Mouse (Mus musculus) retina, postnatal 7 days (tissue): ENCODE results near the gene AW011738.
A peak's percentile ranks its signal among the peaks of the same experiment; 100 is the strongest.

ENCODE experiments used
- DNase-seq: peaks from one replicate; pipeline ENCODE4 v3.0.0-alpha.2; 2012; ENCODE audit warnings: low read depth, low spot score

The AW011738 gene

DNA sequence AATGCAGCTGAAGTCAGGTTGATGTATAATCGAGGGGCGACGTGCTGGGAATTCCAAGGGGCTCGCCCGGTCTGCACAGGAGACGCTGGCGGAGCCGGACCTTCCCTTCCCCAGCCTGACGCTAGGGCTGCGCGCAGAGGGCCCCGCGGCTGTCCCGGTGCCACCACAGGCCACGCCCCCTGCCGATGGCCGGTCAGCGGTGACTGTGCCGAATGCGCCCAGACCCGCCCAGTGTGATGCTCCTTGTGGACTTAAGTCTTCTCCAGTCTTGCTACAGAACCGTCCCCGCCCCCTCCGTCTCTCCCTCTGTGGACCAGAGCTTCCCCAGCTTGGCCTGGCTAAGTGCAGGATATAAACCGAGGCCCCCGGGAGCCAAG lies 5.3 kb upstream of the AW011738 start:
- DNase-seq, result peak; percentile 76

DNA sequence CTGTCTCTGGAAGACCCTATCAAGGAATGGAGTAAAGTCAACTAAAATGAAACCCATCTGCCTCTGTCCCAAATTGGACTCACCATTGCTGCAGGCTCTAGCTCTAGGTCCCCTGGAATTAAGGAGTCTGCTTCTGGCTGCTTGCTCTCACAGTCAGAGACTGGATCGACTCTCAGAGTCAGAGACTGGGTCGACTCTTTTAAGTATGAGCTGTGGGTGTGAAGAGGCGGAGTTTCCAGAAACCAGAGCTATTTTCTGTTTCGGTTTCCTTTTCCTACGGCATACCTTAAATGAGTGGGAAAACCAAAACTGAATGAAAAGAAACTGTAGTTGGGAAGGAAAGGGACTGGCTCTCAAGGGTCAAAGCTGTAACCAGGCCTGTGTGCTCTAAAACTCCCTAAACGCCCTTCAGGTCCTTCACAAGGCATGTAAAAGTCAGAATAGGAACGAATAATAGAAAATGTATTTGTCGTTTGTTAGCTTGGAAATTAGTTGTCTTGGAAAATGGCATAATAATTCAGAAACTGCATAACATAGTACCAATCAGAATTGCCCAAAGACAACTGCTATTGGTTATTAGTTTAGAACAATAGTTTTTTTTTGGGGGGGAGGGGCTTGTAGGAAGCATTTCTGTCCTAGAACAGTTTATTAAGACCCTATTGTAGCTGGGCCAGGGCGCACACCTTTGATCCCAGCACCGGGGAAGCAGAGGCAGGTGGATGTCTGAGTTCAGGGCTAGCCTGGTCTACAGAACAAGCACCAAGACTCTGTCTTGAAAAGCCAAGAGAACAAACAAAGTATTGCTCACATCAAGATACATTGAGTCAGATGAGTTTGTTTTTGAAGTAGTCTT lies 2.3 kb upstream of the AW011738 start, which contains the start of gene Isg15:
TSS of gene Isg15 (minus strand) at position 196 of the 853 bp plus-strand sequence.
- DNase-seq, result no peak

DNA sequence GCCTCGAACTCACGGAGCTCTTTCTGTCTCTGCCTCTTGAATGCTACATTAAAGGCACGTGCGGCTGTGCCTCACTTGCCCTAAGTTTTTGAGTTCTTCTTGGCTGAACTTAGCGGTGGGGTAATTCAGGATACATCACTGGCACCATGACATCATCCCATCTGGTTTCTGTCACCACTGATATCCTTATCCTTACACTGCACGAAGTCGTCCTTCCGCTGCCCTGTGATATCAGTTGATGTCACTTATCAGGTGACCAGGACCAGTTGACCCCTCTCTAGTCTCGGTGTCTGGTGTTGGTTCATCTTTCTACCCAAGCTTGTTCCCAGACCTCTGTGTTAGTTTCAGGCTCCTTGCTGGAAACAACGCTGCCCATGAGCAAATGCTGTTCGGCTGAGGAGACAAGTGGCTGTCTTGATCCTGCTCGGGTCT lies 626 bp upstream of the AW011738 start:
- no peak for DNase-seq

DNA sequence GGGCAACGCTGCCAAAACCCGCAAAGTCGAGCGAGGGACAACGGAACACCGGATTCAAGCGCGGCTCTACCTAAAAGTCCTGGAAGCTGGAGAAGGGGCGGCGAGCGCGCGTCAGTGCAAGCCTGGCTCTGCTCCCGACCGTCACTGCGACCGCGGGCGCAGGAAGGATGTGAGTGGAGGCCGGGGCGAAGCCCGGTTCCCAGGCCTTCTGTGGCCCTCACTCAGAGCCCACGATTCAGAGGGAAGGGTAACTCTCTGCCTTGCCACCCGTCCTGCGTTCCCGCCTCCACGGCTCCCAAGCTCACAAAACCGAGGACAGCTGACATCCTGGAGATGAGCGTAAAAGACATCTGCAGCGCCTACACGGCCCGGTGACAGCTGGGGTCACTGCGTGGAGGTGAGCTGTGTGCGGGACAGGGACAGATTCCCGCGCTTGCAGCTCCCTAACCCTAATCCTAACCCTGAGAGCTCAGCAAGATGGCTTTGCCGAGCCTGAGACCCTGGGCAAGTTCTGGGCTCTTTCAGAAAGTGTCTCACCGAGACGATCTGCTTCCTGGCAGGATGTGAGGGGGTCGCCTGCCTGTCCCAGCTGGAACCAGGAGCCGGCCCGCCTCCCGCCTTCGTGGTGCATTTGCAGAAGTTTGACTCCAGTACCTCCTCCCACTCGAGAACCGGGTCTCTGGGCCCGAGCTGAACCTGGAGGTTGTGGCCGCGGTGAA lies 468 bp downstream of the AW011738 start:
- DNase-seq, result no peak

DNA sequence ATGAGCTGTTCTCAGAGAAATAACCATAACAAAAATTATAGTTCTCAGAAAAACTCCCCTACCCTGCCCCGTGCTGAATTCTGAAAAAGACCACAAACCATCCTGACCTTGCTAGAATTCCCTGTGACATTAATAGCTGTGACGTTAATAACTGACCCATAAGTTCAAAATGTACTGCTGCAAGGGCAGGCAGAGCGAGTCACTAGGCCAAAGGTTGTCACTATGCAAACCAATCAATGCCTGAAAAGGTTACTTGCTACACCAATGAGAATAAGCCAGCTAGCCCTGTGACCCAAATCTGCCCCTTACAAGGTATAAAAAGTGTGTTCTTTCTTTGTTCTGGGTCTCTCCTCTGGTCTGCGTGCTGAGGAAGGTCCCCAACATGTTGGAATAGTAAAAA lies 5.8 kb downstream of the AW011738 start:
- no peak for DNase-seq

DNA sequence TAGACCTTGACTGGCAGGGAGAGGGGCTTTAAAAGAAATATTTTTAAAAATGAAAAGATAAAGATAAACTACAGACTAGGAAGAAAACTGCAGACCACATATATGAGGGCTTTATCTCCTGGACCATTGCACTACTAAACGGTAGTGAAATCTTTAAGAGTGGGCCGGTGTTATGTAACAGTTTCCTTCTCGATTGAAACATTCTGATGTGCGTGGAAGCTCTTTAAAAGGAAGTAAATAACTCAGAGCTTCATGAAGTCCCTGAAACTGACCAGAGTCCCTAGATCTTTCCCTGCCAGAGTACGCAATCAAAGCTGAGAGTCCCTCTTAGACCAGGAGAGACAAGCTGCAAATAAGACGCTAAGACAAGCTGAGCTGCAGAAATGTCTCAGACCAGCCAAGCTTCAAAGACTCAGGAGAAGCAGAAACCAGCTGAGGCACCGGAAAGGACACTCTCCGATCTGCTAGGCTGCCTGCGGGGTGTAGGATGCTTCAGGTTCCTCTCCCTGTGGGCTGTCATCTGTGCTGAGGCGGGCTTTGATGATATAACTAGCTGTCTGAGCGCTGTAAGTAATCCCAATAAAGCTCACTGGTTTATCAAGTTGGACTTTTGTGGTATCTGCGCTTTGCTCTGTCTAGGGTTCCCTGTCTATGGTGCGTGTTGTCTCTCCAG lies 7.0 kb downstream of the AW011738 start:
- DNase-seq, result no peak

DNA sequence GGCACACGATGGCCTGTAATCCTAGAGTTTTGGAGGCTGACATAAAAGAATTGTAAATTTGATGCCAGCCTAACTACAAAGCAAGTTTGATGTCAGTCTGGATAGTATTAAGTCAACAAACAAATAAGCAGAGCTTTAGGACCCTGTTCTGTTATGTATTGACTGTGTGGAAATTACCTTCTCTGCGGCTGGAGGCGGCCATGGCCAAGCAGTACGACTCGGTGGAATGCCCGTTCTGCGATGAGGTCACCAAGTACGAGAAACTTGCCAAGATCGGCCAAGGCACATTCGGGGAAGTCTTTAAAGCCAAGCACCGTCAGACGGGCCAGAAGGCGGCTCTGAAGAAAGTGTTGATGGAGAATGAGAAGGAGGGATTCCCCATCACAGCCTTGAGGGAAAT lies 10.0 kb downstream of the AW011738 start:
- DNase-seq, result no peak

DNA sequence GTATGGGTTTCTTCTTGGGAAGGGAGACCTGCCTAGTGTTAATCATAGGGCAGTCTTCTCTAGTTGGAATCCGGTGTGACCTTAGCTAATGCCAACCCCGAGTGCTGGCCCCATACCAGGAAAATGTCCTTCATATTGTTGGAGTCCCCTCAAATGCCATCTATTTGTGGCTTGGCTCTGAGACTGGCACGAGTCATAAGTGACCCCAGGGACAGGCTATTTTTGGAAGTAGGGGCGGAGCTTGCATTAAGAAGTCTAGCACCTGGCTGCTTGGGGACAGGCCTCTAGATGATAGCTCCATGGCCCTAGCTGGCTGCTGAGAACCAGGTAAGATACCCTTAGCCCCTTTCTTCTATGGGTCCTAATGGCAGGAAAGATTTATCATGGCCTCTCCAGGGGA lies 12.5 kb downstream of the AW011738 start, which contains the start of gene Perm1:
TSS of gene Perm1 (plus strand) at position 220 of the 400 bp plus-strand sequence.
- no peak for DNase-seq

DNA sequence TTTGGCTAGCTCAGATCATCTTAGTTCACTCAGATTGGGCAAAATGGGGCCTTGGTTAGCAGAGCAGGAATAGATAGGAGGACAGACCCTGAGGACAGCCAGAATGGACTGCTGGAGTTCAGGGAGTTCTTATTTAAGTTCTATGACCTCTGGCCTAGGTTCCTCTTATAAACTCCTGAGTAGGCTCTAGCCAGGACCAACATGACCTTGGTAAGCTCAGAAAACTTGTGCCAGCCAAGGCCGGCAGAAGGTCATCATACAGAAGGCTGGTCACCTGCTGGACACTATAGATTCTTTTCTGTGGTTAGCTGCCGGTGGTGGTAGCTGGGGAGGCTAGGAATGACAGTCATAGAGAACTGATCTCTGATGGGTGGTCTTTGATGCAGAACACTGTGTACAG lies 13.1 kb downstream of the AW011738 start:
- no peak for DNase-seq

DNA sequence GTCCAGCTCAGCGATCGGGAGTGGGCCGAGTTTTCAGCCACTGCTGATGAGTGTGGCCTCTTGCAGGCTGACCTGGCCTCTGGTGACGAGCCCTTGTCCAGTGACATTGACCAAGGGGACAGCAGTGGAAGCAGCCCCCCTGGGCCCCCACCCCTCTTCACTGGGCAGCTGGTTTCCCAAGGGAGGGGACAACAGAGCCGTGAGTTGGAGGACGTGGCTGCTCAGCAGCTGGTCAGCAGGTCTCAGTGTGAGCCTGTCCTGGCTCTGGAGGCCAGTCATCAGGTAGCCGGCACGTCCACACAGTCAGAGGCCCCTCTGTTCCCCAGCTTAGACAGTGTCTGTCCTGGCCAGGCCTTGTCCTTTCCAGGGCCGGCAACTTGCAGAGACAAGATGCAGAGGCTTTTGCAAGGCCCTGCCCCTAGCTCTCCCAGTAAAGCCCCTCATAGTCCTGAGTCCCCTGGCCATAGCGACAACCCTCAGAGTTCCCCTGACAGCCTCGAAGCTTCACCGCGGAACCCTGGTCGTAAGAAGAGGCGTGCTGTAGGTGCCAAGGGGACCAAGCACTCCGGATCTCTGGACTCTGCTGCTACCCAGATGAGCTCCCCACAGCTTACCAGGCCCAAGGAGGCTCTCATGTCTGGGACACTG lies 14.0 kb downstream of the AW011738 start:
- DNase-seq, result no peak

DNA sequence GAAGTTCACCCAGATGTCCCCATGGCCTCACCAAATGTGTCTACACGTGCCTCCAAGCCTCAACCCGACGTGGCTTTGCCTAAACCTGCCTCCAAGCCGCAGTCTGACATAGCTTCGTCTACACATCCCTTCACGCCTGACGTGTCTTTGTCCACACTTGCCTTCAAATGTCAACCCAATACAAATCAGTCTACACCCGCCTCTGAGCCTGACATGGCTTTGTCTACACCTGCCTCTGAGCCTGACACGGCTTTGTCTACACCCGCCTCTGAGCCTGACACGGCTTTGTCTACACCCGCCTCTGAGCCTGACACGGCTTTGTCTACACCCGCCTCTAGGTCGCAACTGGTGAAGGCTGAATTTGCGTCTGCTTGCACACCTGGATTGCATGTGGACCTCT lies 14.7 kb downstream of the AW011738 start:
- DNase-seq, result no peak

DNA sequence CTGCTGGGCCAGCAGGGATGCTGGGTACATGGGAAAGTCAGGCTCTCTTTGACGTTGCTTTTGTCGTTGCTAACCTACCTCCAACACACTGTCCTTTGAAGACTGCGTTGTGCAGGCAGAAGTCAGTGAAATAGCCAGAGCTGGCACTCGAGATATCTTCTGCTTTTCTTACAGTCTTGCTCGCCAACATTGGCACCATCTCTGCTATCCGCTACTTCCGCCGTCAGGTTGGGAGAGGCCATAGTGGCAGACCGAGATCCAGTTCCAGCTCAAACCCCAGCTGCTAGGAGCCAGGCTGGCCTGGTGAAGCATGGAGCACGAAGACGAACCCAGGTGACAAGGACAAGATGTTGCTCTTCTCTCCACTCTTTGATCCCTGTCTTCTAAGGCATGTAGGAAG lies 16.8 kb downstream of the AW011738 start:
- no peak for DNase-seq

DNA sequence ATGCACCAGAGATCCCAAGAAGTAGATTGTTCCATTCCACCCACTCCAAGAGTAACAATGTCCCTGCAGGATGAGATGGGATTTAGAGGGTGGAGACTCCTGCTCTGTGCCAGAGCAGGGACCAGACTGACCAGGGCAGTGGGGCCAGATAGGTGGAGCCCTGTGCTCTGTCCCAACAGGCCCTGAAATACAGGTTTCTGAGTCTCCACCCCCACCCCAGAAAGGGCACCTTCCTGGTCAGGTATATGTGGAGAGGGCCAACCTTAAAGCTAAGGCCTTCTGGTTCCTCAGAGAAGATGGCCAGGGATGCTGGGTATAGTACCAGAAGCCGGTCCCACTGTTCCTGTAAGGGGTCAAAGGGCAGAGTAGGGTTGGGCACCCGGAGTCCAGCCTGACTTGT lies 21.2 kb downstream of the AW011738 start:
- no peak for DNase-seq

DNA sequence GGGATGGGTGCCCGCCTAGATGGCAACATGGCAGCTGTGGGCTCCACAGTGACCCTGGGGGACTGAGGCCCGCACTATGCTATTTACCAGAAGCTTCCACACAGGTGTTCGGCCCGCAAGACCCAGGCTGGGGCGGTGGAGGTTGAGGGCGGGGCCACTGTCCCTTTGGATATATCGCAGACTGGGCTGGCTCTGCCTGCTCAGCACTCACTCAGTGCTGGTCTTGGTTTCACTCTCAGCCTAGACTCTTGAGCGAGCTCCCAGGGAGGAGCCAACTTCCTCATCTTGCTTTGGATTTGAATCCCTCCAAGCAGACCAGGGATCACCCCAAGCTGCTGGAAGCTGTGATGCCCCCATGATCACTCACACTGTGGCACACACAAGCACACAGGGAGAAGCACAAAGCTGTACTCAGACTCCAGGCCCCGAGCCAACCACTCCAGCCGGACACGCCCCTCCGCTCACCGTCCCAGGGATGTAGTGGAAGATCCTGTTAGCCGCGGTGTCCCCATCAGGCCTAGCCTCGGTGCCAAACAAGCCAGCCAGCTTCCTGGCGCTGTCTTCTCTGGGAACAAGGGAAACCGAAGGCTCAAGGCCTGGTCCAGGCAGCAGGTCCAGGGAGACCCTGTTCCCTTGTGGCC lies 24.8 kb downstream of the AW011738 start:
- no peak for DNase-seq

DNA sequence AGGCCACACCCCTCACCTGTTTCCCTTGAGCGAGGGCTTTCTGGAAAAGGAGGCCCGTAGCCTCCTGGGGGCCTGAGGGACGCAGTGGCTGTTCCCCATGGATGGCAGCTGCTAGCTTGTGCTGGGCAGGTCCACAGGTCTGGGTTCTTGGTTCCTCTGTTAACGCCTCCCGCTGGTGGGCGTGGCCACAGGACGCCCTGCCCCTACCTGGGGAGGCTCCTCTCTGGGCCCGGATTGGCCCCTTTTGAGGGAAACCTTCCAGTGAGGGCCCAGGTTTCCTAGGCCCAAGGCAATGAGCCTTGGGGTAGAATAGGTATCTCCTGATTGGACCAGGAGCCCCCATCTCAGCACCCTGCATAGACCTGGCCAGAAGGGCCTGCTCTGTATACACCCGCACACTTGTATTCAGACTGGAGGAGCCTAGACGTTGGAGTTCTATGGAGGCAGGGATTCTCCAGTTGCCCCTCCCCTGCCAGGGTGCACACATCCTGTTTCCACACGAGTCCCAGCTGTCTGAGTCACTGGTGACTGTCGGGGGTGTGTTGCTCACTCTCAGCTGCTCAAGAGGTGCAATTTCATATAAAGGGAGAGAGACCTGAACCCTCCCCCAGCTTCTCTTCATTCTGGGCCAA lies 25.4 kb downstream of the AW011738 start:
- no peak for DNase-seq

DNA sequence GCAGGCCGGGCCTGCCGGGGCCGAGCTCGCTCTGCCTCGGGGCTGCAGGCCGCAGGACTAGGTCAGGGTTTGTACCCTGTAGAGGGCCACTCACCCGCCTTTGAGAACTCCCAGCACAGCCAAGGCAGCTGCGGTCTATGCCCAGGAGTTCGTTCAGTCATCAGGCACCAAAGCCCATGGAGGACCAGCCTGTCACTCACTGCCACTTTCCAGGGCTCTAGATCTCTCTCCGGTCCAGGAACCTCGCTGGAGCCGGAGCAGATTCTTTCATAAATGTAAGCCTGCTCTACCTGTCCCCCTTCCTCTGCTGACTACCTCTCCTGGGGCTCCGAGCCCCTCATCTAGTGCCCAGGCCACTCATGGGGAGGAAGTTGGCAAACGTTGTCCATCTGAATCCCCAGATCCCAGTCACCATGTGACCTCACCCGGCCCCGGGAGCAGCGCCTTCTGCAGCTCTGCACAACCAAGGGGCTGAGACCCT lies 31.0 kb downstream of the AW011738 start:
- no peak for DNase-seq

DNA sequence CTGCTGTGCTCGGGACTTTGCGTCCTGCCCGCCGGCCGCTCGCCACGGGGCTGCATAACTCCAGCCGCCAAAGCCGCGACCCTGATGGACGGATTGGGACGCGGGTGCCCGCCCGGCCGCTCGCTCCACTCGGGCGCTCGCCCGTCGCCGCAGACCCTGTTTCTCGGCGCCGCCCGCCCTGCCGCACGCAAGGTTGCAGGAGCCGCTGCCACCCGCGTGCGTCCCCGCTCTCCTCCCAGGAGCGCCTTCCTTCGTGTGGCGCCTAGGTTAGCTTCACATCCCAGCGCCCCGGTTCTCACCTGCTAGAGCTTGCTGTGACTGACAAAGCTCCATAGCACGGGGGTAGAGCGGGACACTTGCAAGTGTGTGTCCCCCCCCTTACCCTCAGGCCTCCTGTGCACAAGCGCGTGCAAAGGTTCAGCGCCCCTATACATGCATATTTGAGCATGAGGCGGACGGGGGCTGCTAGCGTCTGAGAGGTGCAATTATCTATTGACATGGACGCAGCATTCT lies 31.7 kb downstream of the AW011738 start, which contains the start of gene Plekhn1:
TSS of gene Plekhn1 (minus strand) at position 157 of the 513 bp plus-strand sequence.
- DNase-seq, result peak; percentile 57

DNA sequence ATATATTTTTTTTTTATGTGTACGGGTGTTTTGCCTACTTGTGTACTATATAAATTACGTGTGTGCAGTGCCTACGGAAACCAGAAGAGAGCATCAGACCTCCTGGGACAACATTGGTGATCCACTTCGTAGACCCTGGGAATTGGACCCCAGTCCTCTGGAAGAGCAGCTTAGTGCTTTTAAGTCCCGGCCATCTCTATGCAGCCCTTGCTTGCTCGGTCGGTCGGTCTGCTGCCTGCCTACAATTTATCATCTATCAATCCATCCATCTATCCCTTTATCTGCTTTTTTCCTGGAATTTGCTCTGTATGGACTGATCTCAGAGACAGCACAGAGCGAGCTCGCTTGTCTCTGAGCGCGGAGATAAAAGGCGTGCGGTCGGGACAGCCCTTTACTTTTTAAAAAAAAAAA lies 32.3 kb downstream of the AW011738 start:
- no peak for DNase-seq

DNA sequence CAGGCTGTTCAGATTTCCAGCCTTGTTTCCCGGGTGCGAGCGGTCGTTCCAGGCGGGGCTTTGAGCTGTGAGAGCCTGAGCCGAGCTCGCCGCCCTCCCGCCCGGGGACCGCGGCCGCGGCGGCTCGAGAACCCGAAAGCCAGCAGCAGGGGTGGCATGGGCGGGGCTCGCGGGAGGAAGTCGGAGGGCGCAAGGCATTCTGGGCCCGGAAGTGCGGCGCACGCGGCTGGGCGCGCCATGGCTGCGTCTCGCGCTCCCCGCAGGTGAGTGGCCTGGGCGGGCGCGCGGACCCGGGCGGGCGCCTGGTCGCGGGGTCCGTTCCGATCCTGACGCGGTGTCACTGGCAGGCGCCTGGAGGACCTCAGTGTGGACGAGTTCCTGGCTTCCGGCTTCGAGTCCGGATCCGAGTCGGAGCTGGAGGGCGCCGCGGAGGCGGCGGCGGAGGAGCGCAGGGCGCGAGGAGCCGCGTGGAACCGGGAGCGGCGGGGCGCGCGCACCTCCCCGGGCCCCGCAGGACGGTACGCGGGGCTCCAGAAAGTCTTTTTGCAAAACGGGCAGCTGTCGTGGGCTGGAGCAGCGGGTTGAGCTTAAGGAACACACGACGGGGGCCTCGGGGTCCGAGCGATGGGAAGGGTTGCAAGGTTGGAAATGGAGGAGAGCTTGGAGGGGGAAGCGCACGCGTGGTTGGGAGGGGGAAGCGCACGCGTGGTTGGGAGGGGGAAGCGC lies 32.9 kb downstream of the AW011738 start, which contains the start of gene Noc2l:
TSS of gene Noc2l (plus strand) at position 203 of the 726 bp plus-strand sequence.
- peak; percentile 87 for DNase-seq
